Mouse (Mus musculus) heart, postnatal 25 days (tissue): Measurements from ENCODE around the gene Rmnd5b. TPM values are rescaled to one million over a fixed set of nuclear protein-coding genes. Genes with fewer than 3 reads are reported as not detected.
A peak's percentile ranks its signal among the peaks of the same experiment; 100 is the strongest.
"Not testable (repeated sequence)": the region's sequence is repeated elsewhere in the genome, so short reads cannot be mapped to it uniquely, and the experiment has no call there.

ENCODE experiments used
- DNase-seq: peaks from one replicate; pipeline ENCODE4 v3.0.0; 2022; ENCODE audit warnings: low spot score
- intact Hi-C: fragments of 180-260 bp; cut with DNase I; formaldehyde crosslinking; loops from one replicate; pipeline ENCODE4 v1.15.1; 2025
- total RNA-seq, 2 experiments: library from RNA; stranded (reverse); gene quantifications; 2 replicates each; pipeline ENCODE4 v1.2.3; 2021

Rmnd5b gene
- total RNA-seq, 2 experiments from 2014 or later = 14.1 to 17.2 TPM

- intact Hi-C loops = loop anchor here (2.0 kb wide), 2 partner anchors 14 to 32 kb away; partner anchors contain the start of gene Nhp2
- peak; percentile 68 for DNase-seq
Observed at GRCm38 (mm10) chr11:51650691-51651515, 15.2 kb upstream of the Rmnd5b start, which contains the start of the genes N4bp3 and D930048N14Rik. N4bp3 (minus strand) TSS chr11:51650842. D930048N14Rik (plus strand) TSS chr11:51650954.

- DNase-seq = no peak
- intact Hi-C loops = loop anchor here (2.0 kb wide), 2 partner anchors 13 to 31 kb away; partner anchors contain the start of gene Nhp2
Observed at GRCm38 (mm10) chr11:51650261-51650660, 14.6 kb upstream of the Rmnd5b start.

GRCm38 (mm10) chr11:51649889-51650199 lies 14.1 kb upstream of the Rmnd5b start:
- intact Hi-C loops = loop anchor here (2.0 to 5.0 kb wide), 3 partner anchors 13 to 32 kb away; partner anchors contain the start of gene Nhp2
- DNase-seq = no peak

- intact Hi-C loops = loop anchor here (5.0 kb wide), 1 partner anchor 33 kb away; no protein-coding TSS in a partner anchor
- DNase-seq = no peak
Observed at GRCm38 (mm10) chr11:51649111-51649888, 13.6 kb upstream of the Rmnd5b start.

- intact Hi-C loops = loop anchor here (5.0 kb wide), 1 partner anchor 34 kb away; no protein-coding TSS in a partner anchor
- no peak for DNase-seq
Observed at GRCm38 (mm10) chr11:51648566-51648965, 12.9 kb upstream of the Rmnd5b start.

- intact Hi-C loops = loop anchor here (5.0 kb wide), 1 partner anchor 35 kb away; no protein-coding TSS in a partner anchor
- DNase-seq = peak; percentile 55
Observed at GRCm38 (mm10) chr11:51646751-51647667, 11.3 kb upstream of the Rmnd5b start.

- DNase-seq = no peak
- intact Hi-C loops = loop anchor here (5.0 kb wide), 1 partner anchor 36 kb away; no protein-coding TSS in a partner anchor
Observed at GRCm38 (mm10) chr11:51646245-51646644, 10.5 kb upstream of the Rmnd5b start.

- DNase-seq = no peak
- intact Hi-C loops = loop anchor here (5.0 kb wide), 1 partner anchor 37 kb away; no protein-coding TSS in a partner anchor
Observed at GRCm38 (mm10) chr11:51645293-51645692, 9.6 kb upstream of the Rmnd5b start.

- no peak for DNase-seq
Observed at GRCm38 (mm10) chr11:51644217-51644616, 8.5 kb upstream of the Rmnd5b start.

GRCm38 (mm10) chr11:51643761-51644160 lies 8.1 kb upstream of the Rmnd5b start:
- DNase-seq = no peak
- intact Hi-C loops = no loop called here

More at GRCm38 (mm10) chr11:51644217-51644616, 8.5 kb upstream of the Rmnd5b start:
- intact Hi-C loops = no loop called here

- DNase-seq = no peak
- intact Hi-C loops = no loop called here
Observed at GRCm38 (mm10) chr11:51643202-51643601, 7.5 kb upstream of the Rmnd5b start.

- DNase-seq = no peak
- intact Hi-C loops = no loop called here
Observed at GRCm38 (mm10) chr11:51640748-51641147, 5.1 kb upstream of the Rmnd5b start.

- DNase-seq = no peak
- intact Hi-C loops = no loop called here
Observed at GRCm38 (mm10) chr11:51638497-51638896, 2.8 kb upstream of the Rmnd5b start.

GRCm38 (mm10) chr11:51637971-51638414 lies 2.3 kb upstream of the Rmnd5b start:
- intact Hi-C loops = loop anchor here (2.0 kb wide), 1 partner anchor 13 kb away; the partner anchor contains the start of genes D930048N14Rik and N4bp3

GRCm38 (mm10) chr11:51636323-51636684 lies 608 bp upstream of the Rmnd5b start:
- DNase-seq = no peak
- intact Hi-C loops = loop anchor here (2.0 kb wide), 1 partner anchor 14 kb away; the partner anchor contains the start of genes D930048N14Rik and N4bp3

More at GRCm38 (mm10) chr11:51637971-51638414, 2.3 kb upstream of the Rmnd5b start:
- DNase-seq = no peak

GRCm38 (mm10) chr11:51635127-51635524 lies 570 bp downstream of the Rmnd5b start:
- DNase-seq = no peak
- intact Hi-C loops = no loop called here

- intact Hi-C loops = no loop called here
- DNase-seq = no peak
Observed at GRCm38 (mm10) chr11:51633721-51634120, 2.0 kb downstream of the Rmnd5b start.

GRCm38 (mm10) chr11:51633200-51633599 lies 2.5 kb downstream of the Rmnd5b start:
- DNase-seq, intact Hi-C loops: not testable (repeated sequence)

- intact Hi-C loops = no loop called here
- no peak for DNase-seq
Observed at GRCm38 (mm10) chr11:51632130-51632753, 3.5 kb downstream of the Rmnd5b start.
